Mouse (Mus musculus): ENCODE results near the gene Gm27021. TPM values are rescaled to one million over a fixed set of nuclear protein-coding genes. Genes with fewer than 3 reads are reported as not detected.

Gm27021 gene
- polyA plus RNA-seq, 1 experiment from 2014 or later: 3.1 TPM

- Histone ChIP-seq H3K9me3 (replicated peaks) (no peaks in the 10 kb centered on the region), H3K36me3 (no peaks in the 10 kb centered on the region), H3K27me3 (ENCODE audit: low read depth, poor library complexity, severe bottlenecking) (peaks cover 31% of the 10 kb centered on the region), H3K4me1 (peaks cover 21% of the 10 kb centered on the region), H3K27ac (replicated peaks) (0 out of 2 replicates have a peak overlapping the region, but pooled peaks have one; percentile 25), H3K4me3 (no peak overlapping the region)
- WGBS: 16% methylated on average over 7 of the region's 7 CpGs
- peak; percentile 74 for DNase-seq (ENCODE audit: low spot score)
These were observed 60.0 kb downstream of the Gm27021 start for GRCm38 (mm10) chr8:120607885-120608284.

- no peak for DNase-seq (ENCODE audit: low spot score)
- Histone ChIP-seq H3K27me3 (ENCODE audit: low read depth, poor library complexity, severe bottlenecking) (peaks cover 31% of the 10 kb centered on the region), H3K9me3 (replicated peaks) (no peaks in the 10 kb centered on the region), H3K4me1 (peaks cover 26% of the 10 kb centered on the region), H3K27ac (replicated peaks) (no peak overlapping the region), H3K36me3 (no peaks in the 10 kb centered on the region), H3K4me3 (no peak overlapping the region)
- 87% methylated on average over 9 of the region's 9 CpGs for WGBS
These were observed 60.4 kb downstream of the Gm27021 start for GRCm38 (mm10) chr8:120607460-120607859.

GRCm38 (mm10) chr8:120602672-120603071 is 65.2 kb downstream of the Gm27021 start:
- Histone ChIP-seq H3K9me3 (replicated peaks) (peaks cover 7% of the 10 kb centered on the region; the same call in 1 of the 2 replicates), H3K27me3 (ENCODE audit: low read depth, poor library complexity, severe bottlenecking) (peaks cover 17% of the 10 kb centered on the region), H3K36me3 (no peaks in the 10 kb centered on the region), H3K27ac (replicated peaks) (peak overlapping the region; percentile 58), H3K4me1 (peaks cover 30% of the 10 kb centered on the region), H3K4me3 (no peak overlapping the region)
- no peak for DNase-seq (ENCODE audit: low spot score)
- 47% methylated on average over 6 of the region's 6 CpGs for WGBS

- WGBS: 55% methylated on average over 7 of the region's 7 CpGs
These were observed 68.4 kb downstream of the Gm27021 start for GRCm38 (mm10) chr8:120599504-120599903.

GRCm38 (mm10) chr8:120598579-120598978 is 69.3 kb downstream of the Gm27021 start:
- Histone ChIP-seq H3K4me1 (peaks cover 20% of the 10 kb centered on the region), H3K27ac (replicated peaks) (peak overlapping the region; percentile 42; the same call in 1 of the 2 replicates), H3K4me3 (no peak overlapping the region; the same call in 1 of the 2 replicates), H3K27me3 (ENCODE audit: low read depth, poor library complexity, severe bottlenecking) (peaks cover 18% of the 10 kb centered on the region), H3K9me3 (replicated peaks) (peaks cover 7% of the 10 kb centered on the region; the same call in 1 of the 2 replicates), H3K36me3 (no peaks in the 10 kb centered on the region)
- 35% methylated on average over 24 of the region's 24 CpGs for WGBS
- no peak for DNase-seq (ENCODE audit: low spot score)

More at GRCm38 (mm10) chr8:120599504-120599903, 68.4 kb downstream of the Gm27021 start:
- H3K4me3 ChIP-seq: no peak overlapping the region
- peaks cover 20% of the 10 kb centered on the region for H3K4me1 ChIP-seq
- H3K27me3 ChIP-seq (ENCODE audit: low read depth, poor library complexity, severe bottlenecking): peaks cover 18% of the 10 kb centered on the region
- no peaks in the 10 kb centered on the region for H3K36me3 ChIP-seq
- peaks cover 7% of the 10 kb centered on the region; the same call in 1 of the 2 replicates for H3K9me3 ChIP-seq (replicated peaks)
- peak; percentile 68 for DNase-seq (ENCODE audit: low spot score)
- H3K27ac ChIP-seq (replicated peaks): no peak overlapping the region

GRCm38 (mm10) chr8:120595963-120596362 is 71.9 kb downstream of the Gm27021 start:
- WGBS: 10% methylated on average over 5 of the region's 5 CpGs
- DNase-seq (ENCODE audit: low spot score): peak; percentile 79
- peaks cover 18% of the 10 kb centered on the region for H3K27me3 ChIP-seq (ENCODE audit: low read depth, poor library complexity, severe bottlenecking)
- no peak overlapping the region for H3K4me3 ChIP-seq
- H3K9me3 ChIP-seq (replicated peaks): no peaks in the 10 kb centered on the region; the same call in 1 of the 2 replicates
- H3K27ac ChIP-seq (replicated peaks): no peak overlapping the region; the same call in 1 of the 2 replicates
- H3K36me3 ChIP-seq: no peaks in the 10 kb centered on the region
- H3K4me1 ChIP-seq: peaks cover 20% of the 10 kb centered on the region

- no peak for DNase-seq (ENCODE audit: low spot score)
- H3K27me3 ChIP-seq (ENCODE audit: low read depth, poor library complexity, severe bottlenecking): peaks cover 18% of the 10 kb centered on the region
- H3K9me3 ChIP-seq (replicated peaks): no peaks in the 10 kb centered on the region
- H3K4me3 ChIP-seq: no peak overlapping the region
- H3K36me3 ChIP-seq: no peaks in the 10 kb centered on the region
- peaks cover 26% of the 10 kb centered on the region for H3K4me1 ChIP-seq
- no peak overlapping the region for H3K27ac ChIP-seq (replicated peaks)
- 89% methylated on average over 5 of the region's 5 CpGs for WGBS
These were observed 73.3 kb downstream of the Gm27021 start for GRCm38 (mm10) chr8:120594571-120594970.

GRCm38 (mm10) chr8:120591587-120592292 is 76.1 kb downstream of the Gm27021 start:
- no peak overlapping the region for H3K27ac ChIP-seq (replicated peaks)
- H3K27me3 ChIP-seq (ENCODE audit: low read depth, poor library complexity, severe bottlenecking): no peaks in the 10 kb centered on the region
- peaks cover 42% of the 10 kb centered on the region for H3K4me1 ChIP-seq
- DNase-seq (ENCODE audit: low spot score): no peak
- H3K9me3 ChIP-seq (replicated peaks): no peaks in the 10 kb centered on the region
- 82% methylated on average over 10 of the region's 10 CpGs for WGBS
- no peak overlapping the region for H3K4me3 ChIP-seq
- H3K36me3 ChIP-seq: peaks cover 10% of the 10 kb centered on the region

- peak overlapping the region; percentile 77 for H3K27ac ChIP-seq (replicated peaks)
- DNase-seq (ENCODE audit: low spot score): no peak
- H3K9me3 ChIP-seq (replicated peaks): no peaks in the 10 kb centered on the region
- 56% methylated on average over 2 of the region's 2 CpGs for WGBS
- H3K27me3 ChIP-seq (ENCODE audit: low read depth, poor library complexity, severe bottlenecking): no peaks in the 10 kb centered on the region
- H3K4me1 ChIP-seq: peaks cover 44% of the 10 kb centered on the region
- H3K4me3 ChIP-seq: peak overlapping the region; percentile 74
- H3K36me3 ChIP-seq: peaks cover 27% of the 10 kb centered on the region
These were observed 78.0 kb downstream of the Gm27021 start for GRCm38 (mm10) chr8:120589921-120590320.

- Histone ChIP-seq H3K4me1 (peaks cover 48% of the 10 kb centered on the region), H3K36me3 (peaks cover 35% of the 10 kb centered on the region), H3K4me3 (peak within 1 kb of the TSS; percentile 74), H3K27me3 (ENCODE audit: low read depth, poor library complexity, severe bottlenecking) (no peaks in the 10 kb centered on the region), H3K9me3 (replicated peaks) (no peaks in the 10 kb centered on the region), H3K27ac (replicated peaks) (peak within 1 kb of the TSS; percentile 89)
- under 1% methylated on average over 67 of the region's 67 CpGs for WGBS
- DNase-seq (ENCODE audit: low spot score): peak; percentile 100
These were observed 78.7 kb downstream of the Gm27021 start, which contains the start of gene Gins2 for GRCm38 (mm10) chr8:120588908-120589771. Gene Gins2 (minus strand): TSS chr8:120589304.

GRCm38 (mm10) chr8:120585521-120585920 is 82.4 kb downstream of the Gm27021 start:
- Histone ChIP-seq H3K36me3 (peaks cover 69% of the 10 kb centered on the region), H3K27me3 (ENCODE audit: low read depth, poor library complexity, severe bottlenecking) (no peaks in the 10 kb centered on the region), H3K4me3 (no peak overlapping the region), H3K4me1 (peaks cover 36% of the 10 kb centered on the region), H3K9me3 (replicated peaks) (no peaks in the 10 kb centered on the region), H3K27ac (replicated peaks) (no peak overlapping the region; the same call in 1 of the 2 replicates)
- 92% methylated on average over 10 of the region's 10 CpGs for WGBS
- no peak for DNase-seq (ENCODE audit: low spot score)

- no peak for DNase-seq (ENCODE audit: low spot score)
- Histone ChIP-seq H3K9me3 (replicated peaks) (no peaks in the 10 kb centered on the region), H3K4me1 (peaks cover 17% of the 10 kb centered on the region), H3K27me3 (ENCODE audit: low read depth, poor library complexity, severe bottlenecking) (no peaks in the 10 kb centered on the region), H3K36me3 (peaks cover 96% of the 10 kb centered on the region), H3K4me3 (no peak overlapping the region), H3K27ac (replicated peaks) (no peak overlapping the region)
- WGBS: 87% methylated on average over 8 of the region's 8 CpGs
These were observed 86.1 kb downstream of the Gm27021 start for GRCm38 (mm10) chr8:120581811-120582210.
